8 mouse cellular contexts compared by ENCODE assay signal in genomic region chr10:128888941-128889827, GRCm38 (mm10). TPM values are rescaled to one million over a fixed set of nuclear protein-coding genes. Genes with fewer than 3 reads are reported as not detected.
DNase-seq lines count a peak whose midpoint lies in the region; ATAC-seq lines count a peak whose summit lies in the region.

No protein-coding gene starts in this region.

- peak overlapping the region; percentile 57 for H3K9ac ChIP-seq in lung, embryonic 16.5 days (ENCODE audit: low read length)
- H3K9ac ChIP-seq in forebrain, embryonic 14.5 days (ENCODE audit: low read length): peak overlapping the region; percentile 56

- H3K27me3 ChIP-seq in lung, embryonic 16.5 days (ENCODE audit: control insufficient read depth, insufficient read depth, low read depth, low read length): peaks cover 4% of the 10 kb centered on the region; the same call in 1 of the 2 replicates
- H3K27me3 ChIP-seq in forebrain, embryonic 14.5 days (replicated peaks; ENCODE audit: control insufficient read depth, insufficient read depth, low read length): no peaks in the 10 kb centered on the region
- no peaks in the 10 kb centered on the region for H3K27me3 ChIP-seq in splenic B cell, adult 2 months (ENCODE audit: control insufficient read depth, insufficient read depth, low read length, poor library complexity, severe bottlenecking)

- 4% methylated on average over 7 of the region's 7 CpGs for WGBS in lung, embryonic 16.5 days
- WGBS in forebrain, embryonic 14.5 days: 0% methylated on average over 5 of the region's 7 CpGs

- H3K36me3 ChIP-seq in lung, embryonic 16.5 days (ENCODE audit: control insufficient read depth, insufficient read depth, low read length): no peaks in the 10 kb centered on the region
- H3K36me3 ChIP-seq in forebrain, embryonic 14.5 days (ENCODE audit: control insufficient read depth, insufficient read depth, low read length): peaks cover 34% of the 10 kb centered on the region
- H3K36me3 ChIP-seq in splenic B cell, adult 2 months (ENCODE audit: control insufficient read depth, insufficient read depth, low read length, poor library complexity, severe bottlenecking): peaks cover 3% of the 10 kb centered on the region

- peaks cover 19% of the 10 kb centered on the region for H3K4me1 ChIP-seq in lung, embryonic 16.5 days (replicated peaks; ENCODE audit: control insufficient read depth, insufficient read depth, low read length)
- peaks cover 17% of the 10 kb centered on the region for H3K4me1 ChIP-seq in forebrain, embryonic 14.5 days (ENCODE audit: control insufficient read depth, insufficient read depth, low read length)

- H3K4me3 ChIP-seq in lung, embryonic 16.5 days (ENCODE audit: low read length): peak overlapping the region; percentile 35
- peak overlapping the region; percentile 65 for H3K4me3 ChIP-seq in forebrain, embryonic 14.5 days (ENCODE audit: low read depth, low read length)

- H3K4me2 ChIP-seq in lung, embryonic 16.5 days (ENCODE audit: low read depth, low read length): peak overlapping the region; percentile 51
- H3K4me2 ChIP-seq in forebrain, embryonic 14.5 days (ENCODE audit: low read length): peak overlapping the region; percentile 88

- no peak overlapping the region for H3K27ac ChIP-seq in lung, embryonic 16.5 days (ENCODE audit: low read length)
- H3K27ac ChIP-seq in forebrain, embryonic 14.5 days (ENCODE audit: low read depth, low read length): peak overlapping the region; percentile 67

- H3K9me3 ChIP-seq in lung, embryonic 16.5 days (ENCODE audit: control insufficient read depth, low read length): no peaks in the 10 kb centered on the region
- H3K9me3 ChIP-seq in forebrain, embryonic 14.5 days (replicated peaks; ENCODE audit: control insufficient read depth, low read length): no peaks in the 10 kb centered on the region

- no peak for DNase-seq in lung, postnatal 25 days (ENCODE audit: low spot score)
- DNase-seq in forebrain, embryonic 14.5 days (ENCODE audit: low spot score): peak; percentile 79
- DNase-seq in liver: peak; percentile 62
- peak; percentile 67 for DNase-seq in splenic B cell, adult 2 months (ENCODE audit: low read depth, low spot score)
- DNase-seq in adrenal gland, adult 2 months: no peak
- DNase-seq in cerebellum, adult 18-20 months: no peak
- no peak for DNase-seq in lung, postnatal 4 days

- ATAC-seq in lung, embryonic 16.5 days (ENCODE audit: low read depth): peak; percentile 30
- ATAC-seq in forebrain, embryonic 14.5 days: peak; percentile 18; the same call in 1 of the 2 replicates

RNA-seq across cellular contexts. Expression of gene Gdf11, which starts 2.3 kb away (rescaled TPM):
- 3.0 and 3.1 TPM in 2 replicates for polyA plus RNA-seq in lung, embryonic 16.5 days (2015; fragmentation: Nextera tagmentation; extraction: Ambion mirVana)
- 6.0 and 6.3 TPM in 2 replicates for polyA plus RNA-seq in forebrain, embryonic 14.5 days (2014; fragmentation: Nextera tagmentation; extraction: Ambion mirVana)
- 1 to 10 TPM; 1.8 to 2.3 TPM for total RNA-seq in adrenal gland, adult 2 months (2021)
- 0.55 and 0.99 TPM in 2 replicates for polyA plus RNA-seq in adrenal gland, adult 2 months (2012; rRNA removed)

RNA-seq across cellular contexts. Expression of gene Cd63, which starts 11.6 kb away (rescaled TPM):
- polyA plus RNA-seq in lung, embryonic 16.5 days (2015; fragmentation: Nextera tagmentation; extraction: Ambion mirVana): 568 and 590 TPM in 2 replicates
- polyA plus RNA-seq in forebrain, embryonic 14.5 days (2014; fragmentation: Nextera tagmentation; extraction: Ambion mirVana): 122 and 126 TPM in 2 replicates
- 100 to 1,000 TPM; 279 to 433 TPM for total RNA-seq in adrenal gland, adult 2 months (2021)
- polyA plus RNA-seq in adrenal gland, adult 2 months (2012; rRNA removed): 38.2 and 44.2 TPM in 2 replicates

RNA-seq across cellular contexts. Expression of gene Rdh5, which starts 33.5 kb away (rescaled TPM):
- polyA plus RNA-seq in lung, embryonic 16.5 days (2015; fragmentation: Nextera tagmentation; extraction: Ambion mirVana): 16.0 and 24.8 TPM in 2 replicates
- polyA plus RNA-seq in forebrain, embryonic 14.5 days (2014; fragmentation: Nextera tagmentation; extraction: Ambion mirVana): 8.8 and 9.9 TPM in 2 replicates
- 10 to 100 TPM; 11.2 to 15.9 TPM for total RNA-seq in adrenal gland, adult 2 months (2021)
- polyA plus RNA-seq in adrenal gland, adult 2 months (2012; rRNA removed): 24.3 and 29.3 TPM in 2 replicates

RNA-seq across cellular contexts. Expression of gene Bloc1s1, which starts 34.7 kb away (rescaled TPM):
- 213 and 216 TPM in 2 replicates for polyA plus RNA-seq in lung, embryonic 16.5 days (2015; fragmentation: Nextera tagmentation; extraction: Ambion mirVana)
- 244 and 295 TPM in 2 replicates for polyA plus RNA-seq in forebrain, embryonic 14.5 days (2014; fragmentation: Nextera tagmentation; extraction: Ambion mirVana)
- 100 to 1,000 TPM; 174 to 223 TPM for total RNA-seq in adrenal gland, adult 2 months (2021)
- polyA plus RNA-seq in adrenal gland, adult 2 months (2012; rRNA removed): 99.2 and 115 TPM in 2 replicates

RNA-seq across cellular contexts. Expression of gene Itga7, which starts 44.4 kb away (rescaled TPM):
- 8.5 and 12.2 TPM in 2 replicates for polyA plus RNA-seq in lung, embryonic 16.5 days (2015; fragmentation: Nextera tagmentation; extraction: Ambion mirVana)
- 1.3 and 1.8 TPM in 2 replicates for polyA plus RNA-seq in forebrain, embryonic 14.5 days (2014; fragmentation: Nextera tagmentation; extraction: Ambion mirVana)
- total RNA-seq in adrenal gland, adult 2 months (2021): 10 to 100 TPM in 1 of 2 experiments, 1 to 10 TPM in 1; 8.4 to 25.6 TPM
- 19.6 and 32.5 TPM in 2 replicates for polyA plus RNA-seq in adrenal gland, adult 2 months (2012; rRNA removed)

Comparison
In these comparisons a context has a peak if more than half of its experiments do, and no peak if none do; other contexts are left out.
1. DNase-seq: peak in forebrain, embryonic 14.5 days (single experiment), liver (single experiment) and splenic B cell, adult 2 months (single experiment); none in lung, postnatal 25 days (single experiment), adrenal gland, adult 2 months (single experiment), cerebellum, adult 18-20 months (0 of 2) and lung, postnatal 4 days (0 of 2).